Mouse (Mus musculus) forebrain, postnatal 0 days (tissue): ENCODE data around the gene Furin. TPM values are rescaled to one million over a fixed set of nuclear protein-coding genes. Genes with fewer than 3 reads are reported as not detected.

Source experiments
- ATAC-seq: fragments of 200-750 bp; cut with Nextera tagmentation; 2 replicates; pipeline ENCODE4 v1.8.0; 2017; ENCODE audit warnings: mild to moderate bottlenecking, moderate library complexity
- DNase-seq: peaks from one replicate; pipeline ENCODE4 v3.0.0-alpha.2; 2015
- H3K27ac ChIP-seq: fragments of 300-500 bp; sonication (generic); 2 replicates; pipeline ENCODE4 v1.5.1; 2014; ENCODE audit warnings: low read depth, mild to moderate bottlenecking, antibody characterized with exemption, low read length, moderate library complexity, mixed read lengths
- H3K27me3 ChIP-seq: fragments of 300-500 bp; sonication (generic); 2 replicates; pipeline ENCODE4 v1.6.1; 2014; ENCODE audit warnings: mild to moderate bottlenecking, low read length, mixed read lengths; ENCODE audit not compliant: insufficient read depth
- H3K36me3 ChIP-seq: fragments of 300-500 bp; sonication (generic); 2 replicates; pipeline ENCODE4 v1.6.1; 2014; ENCODE audit warnings: mild to moderate bottlenecking, moderate library complexity; ENCODE audit not compliant: insufficient read depth
- H3K4me1 ChIP-seq: fragments of 300-500 bp; sonication (generic); 2 replicates; pipeline ENCODE4 v1.6.1; 2014; ENCODE audit warnings: antibody characterized with exemption; ENCODE audit not compliant: insufficient read depth
- H3K4me2 ChIP-seq: fragments of 300-500 bp; sonication (generic); 2 replicates; pipeline ENCODE4 v1.6.1; 2014; ENCODE audit warnings: low read depth, mild to moderate bottlenecking, moderate library complexity
- H3K4me3 ChIP-seq: fragments of 300-500 bp; sonication (generic); 2 replicates; pipeline ENCODE4 v1.5.1; 2014; ENCODE audit warnings: low read depth, low read length, mixed read lengths
- H3K9ac ChIP-seq: fragments of 300-500 bp; sonication (generic); 2 replicates; pipeline ENCODE4 v1.6.1; 2014; ENCODE audit warnings: mild to moderate bottlenecking
- H3K9me3 ChIP-seq: fragments of 300-500 bp; sonication (generic); 2 replicates; pipeline ENCODE4 v1.6.1; 2016; ENCODE audit warnings: low read length
- CTCF ChIP-seq: sonication (generic); IDR thresholded peaks from 2 replicates; pipeline ENCODE4 v1.5.1; 2016; ENCODE audit warnings: antibody characterized with exemption, control low read depth, low read depth
- WGBS: fragments of 180-500 bp; shearing (Covaris S2); extraction: QIAGEN DNeasy Blood & Tissue Kit; methylation state at CpG from one replicate; pipeline ENCODE4 v1.1.7; 2014; 5-methylcytosine and 5-hydroxymethylcytosine counted together
- polyA plus RNA-seq: library from polyadenylated mRNA; unstranded; fragments of >200 nt; fragmentation: Nextera tagmentation; extraction: Ambion mirVana; gene quantifications from 2 replicates; pipeline ENCODE4 v1.2.1, GENCODE M21; 2015
- total RNA-seq: library from RNA; depleted of rRNA; stranded (reverse); fragments of >200 nt; gene quantifications from 2 replicates; pipeline ENCODE4 v1.2.3, GENCODE M21; 2014

Gene Furin
- total and polyA plus RNA-seq, 2 experiments from 2014 or later, result 7.7 to 21.8 TPM

GRCm38 (mm10) chr7:80449620-80450091 lies 44.4 kb upstream of the Furin start:
- ATAC-seq, result no peak; the same call in 1 of the 2 replicates
- TF ChIP-seq CTCF, result no peak
- Histone ChIP-seq H3K4me1 (no peaks in the 10 kb centered on the region), H3K9me3 (no peaks in the 10 kb centered on the region), H3K4me2 (no peak overlapping the region), H3K4me3 (no peak overlapping the region), H3K27me3 (no peaks in the 10 kb centered on the region), H3K36me3 (0 out of 2 replicates have a peak, but pooled peaks cover 6% of the 10 kb centered on the region), H3K9ac (no peak overlapping the region), H3K27ac (no peak overlapping the region)
- no peak for DNase-seq
- 81% methylated on average over 6 of the region's 6 CpGs for WGBS

GRCm38 (mm10) chr7:80447336-80447735 lies 42.1 kb upstream of the Furin start:
- 96% methylated on average over 8 of the region's 8 CpGs for WGBS
- H3K36me3 ChIP-seq, result no peaks in the 10 kb centered on the region

GRCm38 (mm10) chr7:80446221-80446878 lies 41.1 kb upstream of the Furin start:
- H3K36me3 ChIP-seq, result no peaks in the 10 kb centered on the region
- WGBS, result 82% methylated on average over 7 of the region's 7 CpGs
- H3K4me2 ChIP-seq, result no peak overlapping the region
- H3K27ac ChIP-seq, result no peak overlapping the region
- no peak for TF ChIP-seq CTCF
- no peaks in the 10 kb centered on the region for H3K9me3 ChIP-seq
- no peak overlapping the region for H3K9ac ChIP-seq
- ATAC-seq (no peak), DNase-seq (no peak)
- H3K4me1 ChIP-seq, result peaks cover 12% of the 10 kb centered on the region
- no peak overlapping the region for H3K4me3 ChIP-seq
- no peaks in the 10 kb centered on the region for H3K27me3 ChIP-seq

More at GRCm38 (mm10) chr7:80447336-80447735, 42.1 kb upstream of the Furin start:
- Histone ChIP-seq H3K9me3 (no peaks in the 10 kb centered on the region), H3K9ac (no peak overlapping the region), H3K4me1 (peaks cover 6% of the 10 kb centered on the region), H3K4me2 (no peak overlapping the region), H3K27me3 (no peaks in the 10 kb centered on the region), H3K27ac (no peak overlapping the region), H3K4me3 (no peak overlapping the region)
- no peak for TF ChIP-seq CTCF
- no peak for DNase-seq
- ATAC-seq, result no peak

- Histone ChIP-seq H3K36me3 (no peaks in the 10 kb centered on the region), H3K4me3 (no peak overlapping the region), H3K4me2 (no peak overlapping the region), H3K9me3 (no peaks in the 10 kb centered on the region), H3K9ac (no peak overlapping the region), H3K4me1 (peaks cover 13% of the 10 kb centered on the region), H3K27me3 (no peaks in the 10 kb centered on the region), H3K27ac (no peak overlapping the region)
- DNase-seq (no peak), ATAC-seq (no peak)
- 57% methylated on average over 6 of the region's 6 CpGs for WGBS
- TF ChIP-seq CTCF, result no peak
These were observed 40.3 kb upstream of the Furin start for GRCm38 (mm10) chr7:80445492-80445891.

GRCm38 (mm10) chr7:80444401-80445249 lies 39.4 kb upstream of the Furin start:
- Histone ChIP-seq H3K4me3 (no peak overlapping the region), H3K9me3 (no peaks in the 10 kb centered on the region), H3K36me3 (no peaks in the 10 kb centered on the region), H3K27ac (no peak overlapping the region), H3K4me2 (no peak overlapping the region), H3K9ac (no peak overlapping the region), H3K4me1 (peaks cover 13% of the 10 kb centered on the region), H3K27me3 (no peaks in the 10 kb centered on the region)
- no peak for ATAC-seq
- no peak for TF ChIP-seq CTCF
- DNase-seq, result no peak
- 74% methylated on average over 17 of the region's 17 CpGs for WGBS

- Histone ChIP-seq H3K9me3 (no peaks in the 10 kb centered on the region), H3K36me3 (no peaks in the 10 kb centered on the region), H3K27ac (no peak overlapping the region), H3K4me2 (no peak overlapping the region), H3K4me3 (no peak overlapping the region), H3K9ac (no peak overlapping the region), H3K27me3 (no peaks in the 10 kb centered on the region), H3K4me1 (peaks cover 15% of the 10 kb centered on the region)
- no peak for DNase-seq
- TF ChIP-seq CTCF, result no peak
- WGBS, result 83% methylated on average over 3 of the region's 3 CpGs
- ATAC-seq, result no peak
These were observed 37.9 kb upstream of the Furin start for GRCm38 (mm10) chr7:80443124-80443523.
